Mouse (Mus musculus): ENCODE results near the gene Cd164l2.

GRCm38 (mm10) chr4:133255392-133255791 lies 43.5 kb downstream of the Cd164l2 start:
- TF ChIP-seq CTCF (IDR thresholded peaks at IDR 0.05; ENCODE audit: low read depth, low read length), result no peak
- TF ChIP-seq GATA2 (IDR thresholded peaks at IDR 0.05; ENCODE audit: borderline replicate concordance, low read depth, low read length), result no peak
- TF ChIP-seq TAL1 (conservative IDR thresholded peaks at IDR 0.05; ENCODE audit: low read depth, low read length), result no peak
- TF ChIP-seq POLR2AphosphoS5 (IDR thresholded peaks at IDR 0.05; ENCODE audit: insufficient replicate concordance, low read depth, low read length), result no peak
